Mouse (Mus musculus) frontal cortex, postnatal 36 days (tissue): ENCODE results near the gene Olfr577.

ENCODE experiments used
- DNase-seq, 2 experiments: peaks; one replicate each; pipeline ENCODE4 v3.0.0; 2022; ENCODE audit warnings: low spot score in 2 of 2

Olfr577 gene

GRCm38 (mm10) chr7:102975843-102976242 is at the start of gene Olfr577:
Olfr577 (minus strand) TSS chr7:102975943.
- no peak for DNase-seq

DNA sequence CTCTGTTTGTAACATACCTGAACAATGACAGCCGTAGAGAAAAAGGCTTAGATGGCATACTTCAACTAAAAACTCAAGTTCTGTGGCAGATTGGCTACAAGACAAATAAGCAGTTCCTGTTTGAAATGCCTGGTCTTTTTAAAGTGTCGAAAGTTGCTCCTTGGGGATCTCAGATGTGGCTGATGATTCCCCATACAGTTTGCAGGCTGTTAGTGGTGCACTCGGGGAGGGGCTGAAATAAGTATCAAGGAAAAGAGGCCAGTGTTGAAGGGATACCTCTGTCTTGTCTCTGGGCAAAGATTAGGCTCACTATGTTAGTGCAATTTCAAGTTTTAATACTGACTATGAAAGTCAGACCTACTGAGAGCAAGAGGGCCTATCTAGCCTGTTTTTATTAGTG is 13.5 kb upstream of the Olfr577 start, which contains the start of gene Olfr578:
Gene Olfr578, minus strand, starts transcription at position 101 of the 400 bp plus-strand sequence.
- no peak for DNase-seq

GRCm38 (mm10) chr7:102974399-102974798 is 1.3 kb downstream of the Olfr577 start:
- DNase-seq = no peak

- DNase-seq = no peak
Observed at GRCm38 (mm10) chr7:102962360-102962759, 13.4 kb downstream of the Olfr577 start, which contains the start of gene Olfr576. Olfr576 (plus strand) TSS chr7:102962660.

DNA sequence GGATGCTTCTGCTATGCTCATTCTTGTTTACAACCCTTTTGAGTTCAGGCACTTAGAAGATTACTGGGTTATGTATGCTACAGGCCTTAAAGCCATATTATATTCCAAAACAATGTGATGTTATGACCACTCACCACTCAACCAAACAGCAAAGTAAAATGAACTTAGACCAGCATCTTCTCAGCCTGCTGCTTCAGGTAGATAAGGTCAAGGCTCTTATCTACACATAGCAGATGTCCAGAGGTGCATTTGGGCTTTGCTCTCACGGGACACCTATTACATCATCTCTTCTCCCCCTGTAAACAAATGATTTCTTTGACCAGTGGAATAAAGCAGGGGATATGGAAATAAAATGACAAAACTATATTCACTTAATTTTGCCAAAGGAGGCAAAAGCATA is 17.1 kb downstream of the Olfr577 start, which contains the start of gene Olfr575:
Gene Olfr575, minus strand, starts transcription at position 183 of the 400 bp plus-strand sequence.
- no peak for DNase-seq

GRCm38 (mm10) chr7:102958137-102958536 is 17.6 kb downstream of the Olfr577 start:
- DNase-seq = no peak

GRCm38 (mm10) chr7:102950732-102951131 is 25.0 kb downstream of the Olfr577 start:
- no peak for DNase-seq

DNA sequence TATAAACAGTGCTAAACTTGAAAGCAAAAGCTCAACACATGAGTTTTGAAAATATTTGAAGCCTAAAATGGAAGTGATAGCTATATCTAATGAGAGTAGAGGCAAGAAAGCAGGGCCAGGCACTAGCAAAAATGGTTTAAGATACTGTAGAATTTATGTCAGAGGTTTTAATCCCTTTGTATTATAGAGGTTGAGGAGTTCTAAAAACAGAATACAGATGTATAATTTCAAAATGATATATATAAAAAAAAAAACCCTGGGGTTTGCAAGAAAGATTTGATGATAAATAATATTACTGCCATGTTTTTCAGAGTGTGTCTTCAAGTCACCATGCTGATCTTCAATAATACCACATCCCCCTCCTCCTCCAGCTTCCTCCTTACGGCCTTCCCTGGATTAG is 27.6 kb downstream of the Olfr577 start, which contains the start of gene Olfr574:
Gene Olfr574, plus strand, starts transcription at position 301 of the 400 bp plus-strand sequence.
- no peak for DNase-seq

DNA sequence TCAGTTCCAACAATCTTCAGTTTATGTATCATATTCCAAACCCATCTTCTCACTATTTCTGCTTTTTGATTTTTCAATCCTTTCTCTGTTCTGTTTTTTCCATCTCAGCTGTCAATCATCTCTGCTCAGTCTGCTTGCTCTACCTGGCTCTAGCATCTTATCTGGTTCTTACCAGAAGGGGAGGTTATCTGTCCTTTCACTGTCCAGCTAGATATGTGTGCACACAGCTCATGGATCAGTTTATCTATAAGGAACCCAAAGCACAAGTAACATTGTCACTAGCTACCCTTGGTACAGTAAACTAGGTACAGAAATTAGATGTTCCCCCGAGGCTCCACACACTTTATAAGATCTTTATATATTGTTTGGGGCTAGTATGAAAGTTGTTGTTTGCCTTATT is 32.3 kb downstream of the Olfr577 start:
- no peak for DNase-seq

- no peak for DNase-seq
Observed at GRCm38 (mm10) chr7:102942475-102942874, 33.3 kb downstream of the Olfr577 start, which contains the start of gene Olfr573-ps1. Olfr573-ps1 (minus strand) TSS chr7:102942575.

GRCm38 (mm10) chr7:102927105-102927504 is 48.6 kb downstream of the Olfr577 start:
- no peak for DNase-seq

DNA sequence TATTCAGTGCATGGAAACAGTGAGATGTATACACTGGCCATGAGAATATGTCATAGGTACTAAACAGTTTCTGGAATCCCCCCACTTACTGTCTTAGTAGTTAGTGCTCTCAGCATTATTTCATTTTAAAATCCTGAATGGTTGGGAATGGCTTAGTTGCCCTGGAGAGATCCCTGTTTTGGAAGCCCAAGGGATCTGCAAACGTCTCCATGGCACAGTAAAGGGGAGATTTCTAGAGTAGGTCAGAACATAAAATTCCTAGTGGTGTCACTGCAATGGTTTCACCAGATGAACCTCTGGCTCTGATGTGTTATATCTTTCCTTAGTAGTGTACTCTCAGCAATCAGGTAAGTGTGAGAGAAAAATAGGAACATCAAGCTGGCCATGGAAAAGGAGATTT is 51.6 kb downstream of the Olfr577 start, which contains the start of gene Olfr572:
Gene Olfr572, plus strand, starts transcription at position 301 of the 400 bp plus-strand sequence.
- no peak for DNase-seq
